Mouse (Mus musculus) kidney, embryonic 16.5 days (tissue): ENCODE results near the gene Ece1. TPM values are rescaled to one million over a fixed set of nuclear protein-coding genes. Genes with fewer than 3 reads are reported as not detected.

Experiments used
- ATAC-seq: fragments of 200-750 bp; cut with Nextera tagmentation; 2 replicates; pipeline ENCODE4 v1.8.0; 2017; ENCODE audit warnings: moderate TSS enrichment; ENCODE audit not compliant: low FRiP score, low TSS enrichment
- H3K27ac ChIP-seq: fragments of 300-500 bp; sonication (generic); 2 replicates; pipeline ENCODE4 v1.5.1; 2014; ENCODE audit warnings: low read length
- H3K27me3 ChIP-seq: fragments of 300-500 bp; sonication (generic); 2 replicates; pipeline ENCODE4 v1.6.1; 2014; ENCODE audit warnings: low read length, control low read depth, mixed read lengths; ENCODE audit not compliant: insufficient read depth
- H3K36me3 ChIP-seq: fragments of 300-500 bp; sonication (generic); 2 replicates; pipeline ENCODE4 v1.6.1; 2014; ENCODE audit warnings: low read length, control low read depth, mixed read lengths; ENCODE audit not compliant: insufficient read depth
- H3K4me1 ChIP-seq: fragments of 300-500 bp; sonication (generic); 2 replicates; pipeline ENCODE4 v1.6.1; 2014; ENCODE audit warnings: low read length, control low read depth, mixed read lengths; ENCODE audit not compliant: insufficient read depth
- H3K4me2 ChIP-seq: fragments of 300-500 bp; sonication (generic); replicated peaks from 2 replicates; pipeline ENCODE4 v1.6.1; 2014; ENCODE audit warnings: low read depth, low read length
- H3K4me3 ChIP-seq: fragments of 300-500 bp; sonication (generic); 2 replicates; pipeline ENCODE4 v1.5.1; 2014; ENCODE audit warnings: mild to moderate bottlenecking, low read length
- H3K9ac ChIP-seq: fragments of 300-500 bp; sonication (generic); replicated peaks from 2 replicates; pipeline ENCODE4 v1.6.1; 2014; ENCODE audit warnings: low read length
- H3K9me3 ChIP-seq: fragments of 300-500 bp; sonication (generic); 2 replicates; pipeline ENCODE4 v1.6.1; 2016; ENCODE audit warnings: low read length, control low read depth
- WGBS: fragments of 180-500 bp; shearing (Covaris S2); extraction: QIAGEN DNeasy Blood & Tissue Kit; methylation state at CpG from one replicate; pipeline ENCODE4 v1.1.7; 2014; 5-methylcytosine and 5-hydroxymethylcytosine counted together
- polyA plus RNA-seq: library from polyadenylated mRNA; unstranded; fragments of >200 nt; fragmentation: Nextera tagmentation; extraction: Ambion mirVana; gene quantifications from 2 replicates; pipeline ENCODE4 v1.2.1, GENCODE M21; 2015

Gene Ece1
- polyA plus RNA-seq, 1 experiment from 2014 or later: 55.5 TPM

DNA sequence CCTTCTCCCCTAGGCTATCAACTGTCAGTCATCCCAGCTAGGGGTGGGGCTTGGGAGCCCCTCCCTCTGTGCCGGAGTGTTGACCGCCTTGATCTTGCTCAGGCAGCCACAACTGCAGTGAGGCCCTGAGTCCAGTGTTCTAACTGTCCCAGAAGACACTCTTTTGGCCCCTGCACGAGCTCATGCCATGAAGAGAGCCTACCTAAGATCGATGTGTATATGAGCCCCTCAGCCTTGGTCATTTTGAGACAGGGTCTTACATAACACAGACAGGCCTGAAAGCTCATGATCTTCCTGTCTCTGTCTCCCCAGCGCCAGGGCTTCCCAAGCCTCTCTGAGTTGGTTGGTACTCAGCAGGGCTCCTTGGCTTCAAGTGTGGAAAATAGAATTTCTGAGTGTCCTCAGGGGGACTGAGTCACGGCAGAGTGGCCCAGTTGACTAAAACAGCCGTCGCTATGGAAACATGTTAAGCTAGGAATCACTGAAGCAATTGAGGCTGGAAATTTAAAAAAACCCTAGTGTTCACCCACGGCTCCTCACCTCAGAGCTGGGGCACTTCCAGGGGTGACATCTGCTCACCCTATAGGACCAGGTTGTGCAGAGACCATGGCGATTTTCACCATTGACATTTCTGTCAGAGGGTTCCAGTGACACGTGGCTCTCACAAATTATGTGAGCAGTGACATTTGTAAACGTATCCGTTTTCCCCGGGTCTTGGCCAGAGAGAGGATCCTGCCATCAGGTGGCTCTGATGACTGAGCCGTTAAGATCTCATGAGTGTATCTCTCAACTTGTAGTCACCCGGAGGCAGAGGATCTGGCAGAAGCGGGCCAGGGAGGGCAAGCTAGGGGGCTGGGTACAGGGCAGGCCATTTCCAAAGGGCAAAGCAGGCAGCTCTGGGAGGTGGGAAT is 80.1 kb downstream of the Ece1 start:
- Histone ChIP-seq H3K4me2 (no peak overlapping the region), H3K9ac (no peak overlapping the region), H3K36me3 (peaks cover 44% of the 10 kb centered on the region), H3K9me3 (no peaks in the 10 kb centered on the region), H3K27ac (no peak overlapping the region), H3K27me3 (no peaks in the 10 kb centered on the region), H3K4me3 (no peak overlapping the region), H3K4me1 (peaks cover 8% of the 10 kb centered on the region)
- ATAC-seq: peak; percentile 43; the same call in 1 of the 2 replicates
- 40% methylated on average over 17 of the region's 17 CpGs for WGBS

DNA sequence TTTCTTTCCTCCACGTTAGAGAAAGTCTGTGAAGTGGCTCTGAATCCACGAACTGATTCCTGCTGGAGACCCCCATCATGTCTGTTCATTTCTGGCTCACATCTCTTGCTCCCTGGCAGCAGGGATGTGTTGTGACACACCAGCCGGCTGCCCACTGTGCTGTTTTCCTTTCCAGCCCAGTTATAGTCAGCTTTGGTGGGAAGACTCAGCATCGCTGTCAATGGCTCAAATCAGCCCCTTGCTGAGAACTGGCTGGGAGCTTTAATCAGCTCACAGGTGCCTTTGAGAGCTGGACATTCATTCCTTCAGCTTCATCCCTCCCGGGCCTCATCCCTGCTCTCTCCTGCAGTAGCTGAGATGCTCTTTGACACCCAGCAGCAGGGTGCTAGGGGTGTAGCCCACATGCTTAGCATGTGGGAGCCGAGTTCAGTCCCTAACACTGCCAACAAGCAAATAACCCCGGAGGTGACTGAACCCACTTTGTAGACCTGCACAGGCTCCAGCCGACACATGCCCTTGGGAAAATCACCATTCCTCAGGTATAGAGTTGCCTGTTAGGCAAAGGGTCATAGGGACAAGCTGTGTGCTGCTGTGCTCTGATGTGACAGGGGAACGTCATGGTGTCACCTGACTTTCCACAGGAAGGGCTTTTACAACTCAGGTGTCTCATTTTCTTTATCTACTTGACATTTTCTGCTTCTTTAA is 80.9 kb downstream of the Ece1 start:
- ATAC-seq: no peak
- H3K36me3 ChIP-seq: peaks cover 37% of the 10 kb centered on the region
- H3K9ac ChIP-seq: no peak overlapping the region
- H3K9me3 ChIP-seq: no peaks in the 10 kb centered on the region
- no peak overlapping the region for H3K4me3 ChIP-seq
- H3K4me1 ChIP-seq: peaks cover 8% of the 10 kb centered on the region
- WGBS: 62% methylated on average over 9 of the region's 9 CpGs
- H3K27ac ChIP-seq: no peak overlapping the region
- H3K4me2 ChIP-seq: no peak overlapping the region
- no peaks in the 10 kb centered on the region for H3K27me3 ChIP-seq

DNA sequence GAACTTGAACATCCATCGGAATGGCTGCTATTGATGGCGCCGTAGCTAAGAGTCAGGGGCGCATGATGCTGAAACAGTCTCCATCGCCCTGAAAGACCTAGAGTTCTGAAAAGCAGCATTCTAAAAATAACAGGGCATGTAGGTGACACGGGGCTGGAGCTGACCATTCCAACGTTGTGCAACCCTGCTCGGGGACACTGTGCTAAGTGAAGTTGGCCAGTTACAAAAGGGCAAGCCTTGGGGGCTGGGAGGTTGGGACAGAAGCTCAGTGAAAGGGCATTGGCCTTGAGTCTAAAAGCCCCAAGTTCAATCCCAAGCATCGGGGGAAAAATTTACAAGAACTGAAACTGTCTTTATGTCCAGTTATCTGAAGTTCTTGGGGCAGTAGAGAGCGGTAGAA is 81.5 kb downstream of the Ece1 start:
- 90% methylated on average over 10 of the region's 10 CpGs for WGBS
- H3K9me3 ChIP-seq: no peaks in the 10 kb centered on the region
- no peak for ATAC-seq
- H3K27ac ChIP-seq: no peak overlapping the region
- H3K36me3 ChIP-seq: peaks cover 41% of the 10 kb centered on the region
- no peak overlapping the region for H3K9ac ChIP-seq
- no peak overlapping the region for H3K4me3 ChIP-seq
- peaks cover 8% of the 10 kb centered on the region for H3K4me1 ChIP-seq
- no peaks in the 10 kb centered on the region for H3K27me3 ChIP-seq
- no peak overlapping the region for H3K4me2 ChIP-seq

DNA sequence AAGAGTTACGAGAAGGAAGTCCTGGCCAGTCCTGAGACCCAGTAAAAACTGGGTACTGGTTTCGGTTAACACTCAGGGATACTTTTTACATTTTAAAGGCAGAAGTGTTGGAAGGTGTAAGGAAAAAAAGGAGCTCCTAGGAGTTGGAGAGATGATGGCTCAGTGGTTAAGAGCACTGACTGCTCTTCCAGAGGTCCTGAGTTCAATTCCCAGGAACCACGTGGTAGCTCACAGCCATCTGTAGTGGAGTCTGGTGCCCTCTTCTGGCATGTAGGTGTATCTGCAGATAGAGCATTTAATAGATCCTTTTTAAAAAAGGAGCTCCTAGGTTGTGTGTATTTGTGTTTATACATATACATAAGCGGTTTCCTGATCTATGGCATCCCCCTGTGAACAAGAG is 83.3 kb downstream of the Ece1 start:
- Histone ChIP-seq H3K4me2 (no peak overlapping the region), H3K4me3 (no peak overlapping the region), H3K9ac (no peak overlapping the region), H3K4me1 (peaks cover 8% of the 10 kb centered on the region), H3K9me3 (no peaks in the 10 kb centered on the region), H3K36me3 (peaks cover 51% of the 10 kb centered on the region), H3K27me3 (no peaks in the 10 kb centered on the region), H3K27ac (no peak overlapping the region)
- 70% methylated on average over 4 of the region's 4 CpGs for WGBS
- ATAC-seq: no peak

DNA sequence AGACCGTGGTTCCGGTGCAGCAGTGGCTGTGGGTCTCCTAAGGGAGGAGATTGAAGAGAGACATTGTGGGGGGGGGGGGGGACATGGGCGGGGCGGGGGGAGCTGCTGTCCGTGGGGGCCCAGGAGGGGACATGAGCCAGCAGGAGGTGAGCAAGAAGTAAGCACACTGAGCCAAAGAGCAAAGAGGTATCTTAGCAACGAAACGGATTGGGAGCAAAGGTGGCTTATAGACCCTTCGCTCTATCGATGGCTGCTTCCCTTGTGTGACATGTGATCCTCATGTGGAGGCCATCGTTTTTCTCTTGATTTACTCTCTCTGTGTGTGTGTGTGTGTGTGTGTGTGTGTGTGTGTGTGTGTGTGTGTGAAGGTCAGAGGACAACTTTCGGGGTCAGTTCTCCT is 84.4 kb downstream of the Ece1 start:
- peaks cover 49% of the 10 kb centered on the region for H3K36me3 ChIP-seq
- ATAC-seq: no peak

DNA sequence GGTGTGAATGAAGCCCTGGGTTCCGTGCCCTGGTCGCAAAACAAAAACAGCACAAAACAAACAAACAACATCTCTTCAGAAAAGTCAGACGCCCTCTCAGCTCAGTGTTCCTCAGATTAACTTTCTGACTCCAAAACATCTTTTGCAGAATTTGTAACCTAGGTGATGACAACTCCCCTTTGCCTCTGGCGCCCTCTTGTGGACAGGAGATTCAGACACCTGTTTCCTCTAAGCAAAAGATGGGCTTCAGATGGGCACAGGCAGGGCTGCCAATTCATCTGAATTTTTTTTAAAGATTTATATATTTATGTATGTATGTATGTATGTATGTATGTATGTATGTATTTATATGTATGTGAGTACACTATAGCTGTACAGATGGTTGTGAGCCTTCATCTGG is 90.8 kb downstream of the Ece1 start:
- peaks cover 61% of the 10 kb centered on the region for H3K36me3 ChIP-seq

More for the DNA sequence above, 84.4 kb downstream of the Ece1 start:
- Histone ChIP-seq H3K27ac (no peak overlapping the region), H3K9ac (no peak overlapping the region), H3K4me2 (no peak overlapping the region), H3K9me3 (no peaks in the 10 kb centered on the region), H3K4me1 (peaks cover 8% of the 10 kb centered on the region), H3K27me3 (no peaks in the 10 kb centered on the region), H3K4me3 (no peak overlapping the region)
- 76% methylated on average over 11 of the region's 11 CpGs for WGBS

DNA sequence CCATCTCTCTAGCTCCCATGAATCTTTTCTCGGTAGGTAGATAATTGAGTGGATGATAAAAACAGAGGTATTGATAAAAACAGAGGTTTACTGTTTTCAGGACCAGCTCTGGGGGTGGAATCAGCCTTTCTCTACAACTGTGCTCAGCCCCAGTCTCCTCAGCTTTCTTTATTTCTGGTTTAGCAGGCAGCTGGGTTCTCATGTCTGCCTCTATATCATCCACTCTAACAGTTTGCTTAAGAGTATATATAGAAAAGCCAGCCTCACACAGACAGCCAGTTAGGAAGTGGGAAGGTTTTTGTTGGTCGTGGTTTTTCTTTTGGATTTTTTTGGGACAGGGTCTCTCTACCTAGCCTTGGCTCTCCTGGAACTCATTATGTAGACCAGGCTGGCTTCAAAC is 92.1 kb downstream of the Ece1 start:
- Histone ChIP-seq H3K4me3 (no peak overlapping the region), H3K36me3 (peaks cover 63% of the 10 kb centered on the region), H3K27me3 (no peaks in the 10 kb centered on the region), H3K27ac (no peak overlapping the region), H3K9ac (no peak overlapping the region), H3K4me2 (no peak overlapping the region), H3K4me1 (no peaks in the 10 kb centered on the region), H3K9me3 (peaks cover under 1% of the 10 kb centered on the region; the same call in 1 of the 2 replicates)
- 93% methylated on average over 2 of the region's 2 CpGs for WGBS
- no peak for ATAC-seq

More for the DNA sequence above, 90.8 kb downstream of the Ece1 start:
- Histone ChIP-seq H3K4me2 (no peak overlapping the region), H3K4me1 (no peaks in the 10 kb centered on the region), H3K27me3 (no peaks in the 10 kb centered on the region), H3K4me3 (no peak overlapping the region), H3K9me3 (no peaks in the 10 kb centered on the region), H3K27ac (no peak overlapping the region), H3K9ac (no peak overlapping the region)
- WGBS: 37% methylated on average over 4 of the region's 4 CpGs
- no peak for ATAC-seq

DNA sequence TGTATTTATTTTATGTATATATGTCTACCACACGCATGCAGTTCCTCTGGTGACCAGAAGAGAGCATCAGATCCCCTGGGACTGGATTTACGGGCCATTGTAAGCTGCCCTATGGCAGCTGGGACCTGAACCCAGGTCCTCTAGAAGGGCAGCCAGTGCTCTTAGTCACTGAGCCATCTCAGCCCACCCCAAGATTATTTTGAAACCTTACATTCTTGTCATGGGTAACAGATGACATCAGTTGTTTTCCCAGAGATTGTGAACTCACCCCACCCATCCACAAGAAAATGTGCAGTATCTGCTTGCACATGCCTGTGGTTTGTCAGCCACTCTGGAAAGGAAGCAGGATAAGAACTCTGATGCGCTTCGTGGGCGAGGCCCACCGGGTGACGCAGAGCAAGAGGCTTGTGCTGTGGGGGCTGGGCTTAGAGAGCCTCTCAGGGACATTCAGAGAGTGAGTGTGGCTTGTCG is 92.9 kb downstream of the Ece1 start:
- Histone ChIP-seq H3K9me3 (peaks cover 6% of the 10 kb centered on the region), H3K4me1 (no peaks in the 10 kb centered on the region), H3K36me3 (peaks cover 63% of the 10 kb centered on the region), H3K27me3 (no peaks in the 10 kb centered on the region), H3K4me2 (no peak overlapping the region), H3K4me3 (no peak overlapping the region), H3K27ac (no peak overlapping the region), H3K9ac (no peak overlapping the region)
- no peak for ATAC-seq
- 80% methylated on average over 8 of the region's 8 CpGs for WGBS

DNA sequence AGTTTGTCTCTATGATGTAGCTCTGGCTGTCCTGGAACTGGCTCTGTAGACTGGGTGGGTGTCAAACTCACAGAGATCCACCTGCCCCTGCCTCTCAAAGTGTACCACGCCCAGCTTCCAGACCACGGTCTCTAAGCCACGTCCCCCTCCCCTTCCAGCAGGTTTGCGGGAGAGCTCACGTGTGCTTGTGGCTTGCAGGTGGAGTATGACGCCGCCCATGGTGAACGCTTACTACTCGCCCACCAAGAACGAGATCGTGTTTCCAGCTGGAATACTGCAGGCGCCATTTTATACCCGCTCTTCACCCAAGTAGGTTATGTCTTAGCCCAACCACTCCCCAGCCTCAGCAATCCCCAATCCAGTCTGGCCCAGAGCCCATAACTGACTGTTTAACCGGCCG is 94.2 kb downstream of the Ece1 start:
- H3K36me3 ChIP-seq: peaks cover 61% of the 10 kb centered on the region
- 95% methylated on average over 14 of the region's 15 CpGs for WGBS
- no peak overlapping the region for H3K4me3 ChIP-seq
- H3K4me1 ChIP-seq: no peaks in the 10 kb centered on the region
- H3K4me2 ChIP-seq: no peak overlapping the region
- no peaks in the 10 kb centered on the region for H3K27me3 ChIP-seq
- ATAC-seq: no peak
- peaks cover 6% of the 10 kb centered on the region for H3K9me3 ChIP-seq
- H3K27ac ChIP-seq: no peak overlapping the region
- H3K9ac ChIP-seq: no peak overlapping the region
